Mouse (Mus musculus): ENCODE results near the gene Olfr433. TPM values are rescaled to one million over a fixed set of nuclear protein-coding genes. Genes with fewer than 3 reads are reported as not detected.

Gene Olfr433
- total RNA-seq, 2 experiments from 2014 or later = not detected

Other genes starting within 250 kb of the Olfr433 start
- not detected for gene Ifi211, start 127.7 kb upstream of the Olfr433 start, total RNA-seq (2021)
- gene Mndal, start 98.2 kb upstream of the Olfr433 start, total RNA-seq (2021) = 1 to 10 TPM; 1.9 to 2.6 TPM
- 1 to 10 TPM in 1 of 2 experiments, under 1 TPM in 1; 0.48 to 1.4 TPM for gene Ifi203, start 98.0 kb upstream of the Olfr433 start, total RNA-seq (2021)
- gene Ifi202b, start 58.0 kb upstream of the Olfr433 start, total RNA-seq (2021) = not detected
- not detected for gene Ifi205, start 8.9 kb upstream of the Olfr433 start, total RNA-seq (2021)
- gene Olfr432, start 8.5 kb downstream of the Olfr433 start, total RNA-seq (2021) = not detected
- not detected for gene Olfr430, start 25.9 kb downstream of the Olfr433 start, total RNA-seq (2021)
- gene Olfr429, start 43.6 kb downstream of the Olfr433 start, total RNA-seq (2021) = not detected
- not detected for gene Olfr427, start 56.2 kb downstream of the Olfr433 start, total RNA-seq (2021)
- gene Olfr231, start 80.5 kb downstream of the Olfr433 start, total RNA-seq (2021) = not detected
- not detected for gene Olfr424, start 90.8 kb downstream of the Olfr433 start, total RNA-seq (2021)
- gene Olfr420, start 114.9 kb downstream of the Olfr433 start, total RNA-seq (2021) = not detected
- under 1 TPM; 0.19 to 0.24 TPM for gene Spta1, start 132.1 kb downstream of the Olfr433 start, total RNA-seq (2021)
- gene Olfr419, start 211.4 kb downstream of the Olfr433 start, total RNA-seq (2021) = not detected

Data from left cerebral cortex, postnatal 14 days (tissue).